Mouse (Mus musculus): Measurements from ENCODE around the gene Ifitm1. TPM values are rescaled to one million over a fixed set of nuclear protein-coding genes. Genes with fewer than 3 reads are reported as not detected.

The Ifitm1 gene
- polyA plus RNA-seq, 1 experiment, result 19.9 TPM

- Histone ChIP-seq H3K4me2 (ENCODE audit: low read depth) (no peak overlapping the region), H3K27me3 (ENCODE audit: control insufficient read depth, insufficient read depth, insufficient read length) (no peaks in the 10 kb centered on the region), H3K4me3 (no peak overlapping the region), H3K79me2 (ENCODE audit: control insufficient read depth, insufficient read depth) (peaks cover 21% of the 10 kb centered on the region), H3K36me3 (ENCODE audit: control insufficient read depth, insufficient read depth) (peaks cover 20% of the 10 kb centered on the region), H3ac (ENCODE audit: control insufficient read depth, insufficient read length) (no peak overlapping the region)
- TF ChIP-seq MAX (IDR thresholded peaks at IDR 0.05; ENCODE audit: low read depth), result no peak
- no peak for TF ChIP-seq TCF3 (IDR thresholded peaks at IDR 0.05; ENCODE audit: insufficient read length, low read depth)
- TF ChIP-seq CEBPB (IDR thresholded peaks at IDR 0.05; ENCODE audit: insufficient read depth, poor library complexity, severe bottlenecking), result no peak
- peak; percentile 24 for TF ChIP-seq POLR2AphosphoS2 (IDR thresholded peaks at IDR 0.05; ENCODE audit: insufficient read length, low read depth)
- no peak for TF ChIP-seq E2F4 (IDR thresholded peaks at IDR 0.05; ENCODE audit: insufficient read depth)
- no peak for TF ChIP-seq MYOD1 (IDR thresholded peaks at IDR 0.05; ENCODE audit: control insufficient read depth in 1 of 3, insufficient read length in 2 of 3, low read depth in 2 of 3)
- TF ChIP-seq POLR2A (IDR thresholded peaks at IDR 0.05; ENCODE audit: insufficient read length, low read depth), result no peak
Measured at GRCm38 (mm10) chr7:140949255-140949654, 17.8 kb upstream of the Ifitm1 start.

DNA sequence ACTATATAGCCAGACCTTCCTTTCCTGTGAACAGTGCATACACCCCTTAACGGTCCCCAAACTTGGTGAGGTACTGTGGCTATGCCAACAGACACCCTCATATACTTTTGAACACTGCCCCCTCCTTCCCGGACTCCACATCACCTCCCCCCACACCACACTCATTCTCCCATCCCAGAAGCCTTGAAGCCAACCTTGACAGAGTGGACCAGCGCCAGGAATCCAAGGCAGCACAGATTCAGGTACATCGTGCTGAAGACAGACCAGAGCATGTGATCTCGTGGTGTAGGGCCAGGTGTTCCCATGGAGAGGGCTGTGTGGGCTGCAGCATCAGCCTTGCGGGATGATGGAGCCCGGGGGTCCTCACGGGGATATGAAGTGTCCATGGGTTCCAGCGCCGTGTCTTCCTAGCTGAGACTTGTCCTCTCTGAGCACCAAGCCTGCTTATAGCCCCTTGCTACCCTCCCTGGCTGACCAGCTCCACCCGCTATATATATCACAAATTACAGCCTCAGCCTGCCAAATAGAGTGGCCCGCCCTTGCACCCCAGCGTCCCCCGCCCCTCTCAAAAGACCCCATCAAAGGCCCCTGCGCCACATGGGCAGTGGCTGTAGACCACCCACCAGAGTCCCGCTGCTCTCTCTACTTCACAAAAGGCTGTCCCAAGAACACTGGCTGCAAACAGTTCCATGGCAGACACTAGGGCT, 17.0 kb upstream of the Ifitm1 start, which contains the start of gene Ifitm5:
Ifitm5 (minus strand) TSS at position 468 of the 707 bp plus-strand sequence.
- no peak within 1 kb of the TSS for H3K4me3 ChIP-seq

DNA sequence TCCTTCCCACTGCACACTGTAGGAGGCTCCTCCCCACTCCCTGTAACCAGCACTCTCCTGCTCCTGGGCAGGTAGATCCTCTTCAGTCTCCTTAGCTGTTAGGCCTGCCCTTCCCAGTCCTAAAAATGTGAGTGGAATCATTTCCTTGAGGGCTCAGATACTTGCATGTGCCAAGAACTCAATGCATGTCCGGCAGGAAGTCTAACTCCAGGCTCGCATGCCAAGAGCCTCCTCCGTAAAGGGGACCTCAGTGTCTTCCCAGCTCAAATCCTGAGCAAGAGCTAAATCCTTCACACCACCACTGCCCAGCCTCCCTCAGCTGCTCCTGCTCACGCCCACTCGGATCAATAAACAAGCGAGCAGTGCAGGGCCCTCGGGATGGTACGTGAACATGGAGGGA, 16.0 kb upstream of the Ifitm1 start:
- peaks cover 35% of the 10 kb centered on the region for H3K79me2 ChIP-seq (ENCODE audit: control insufficient read depth, insufficient read depth)
- H3K4me3 ChIP-seq, result no peak overlapping the region
- H3K4me2 ChIP-seq (ENCODE audit: low read depth), result no peak overlapping the region

More for the DNA sequence above, 17.0 kb upstream of the Ifitm1 start, which contains the start of gene Ifitm5:
- TF ChIP-seq REST (IDR thresholded peaks at IDR 0.05; ENCODE audit: insufficient read depth, insufficient read length) (no peak), CEBPB (IDR thresholded peaks at IDR 0.05; ENCODE audit: insufficient read depth, poor library complexity, severe bottlenecking) (no peak), TCF12 (IDR thresholded peaks at IDR 0.05; ENCODE audit: insufficient read depth, poor library complexity, severe bottlenecking) (no peak), POLR2A (IDR thresholded peaks at IDR 0.05; ENCODE audit: insufficient read length, low read depth) (no peak), MYOD1 (IDR thresholded peaks at IDR 0.05; ENCODE audit: control insufficient read depth in 1 of 3, insufficient read length in 2 of 3, low read depth in 2 of 3) (no peak), E2F4 (IDR thresholded peaks at IDR 0.05; ENCODE audit: insufficient read depth) (no peak)
- no peak within 1 kb of the TSS for H3ac ChIP-seq (ENCODE audit: control insufficient read depth, insufficient read length)
- H3K79me2 ChIP-seq (ENCODE audit: control insufficient read depth, insufficient read depth), result peaks cover 28% of the 10 kb centered on the region
- H3K36me3 ChIP-seq (ENCODE audit: control insufficient read depth, insufficient read depth), result peaks cover 20% of the 10 kb centered on the region
- H3K4me2 ChIP-seq (ENCODE audit: low read depth), result no peak within 1 kb of the TSS
- H3K27me3 ChIP-seq (ENCODE audit: control insufficient read depth, insufficient read depth, insufficient read length), result no peaks in the 10 kb centered on the region

GRCm38 (mm10) chr7:140951765-140952164, 15.3 kb upstream of the Ifitm1 start:
- Histone ChIP-seq H3K4me2 (ENCODE audit: low read depth) (no peak overlapping the region), H3K79me2 (ENCODE audit: control insufficient read depth, insufficient read depth) (peaks cover 35% of the 10 kb centered on the region), H3K36me3 (ENCODE audit: control insufficient read depth, insufficient read depth) (peaks cover 20% of the 10 kb centered on the region), H3K27me3 (ENCODE audit: control insufficient read depth, insufficient read depth, insufficient read length) (no peaks in the 10 kb centered on the region), H3K4me3 (no peak overlapping the region), H3ac (ENCODE audit: control insufficient read depth, insufficient read length) (no peak overlapping the region)
- TF ChIP-seq SRF (IDR thresholded peaks at IDR 0.05; ENCODE audit: control insufficient read depth, insufficient read length, low read depth), result no peak
- TF ChIP-seq TCF12 (IDR thresholded peaks at IDR 0.05; ENCODE audit: insufficient read depth, poor library complexity, severe bottlenecking), result no peak
- TF ChIP-seq MYOG (IDR thresholded peaks at IDR 0.05; ENCODE audit: control insufficient read depth in 1 of 3, insufficient read depth in 1 of 3, insufficient read length in 2 of 3, low read depth in 2 of 3), result no peak
- peak; percentile 52 for TF ChIP-seq POLR2AphosphoS2 (IDR thresholded peaks at IDR 0.05; ENCODE audit: insufficient read length, low read depth)
- no peak for TF ChIP-seq CEBPB (IDR thresholded peaks at IDR 0.05; ENCODE audit: insufficient read depth, poor library complexity, severe bottlenecking)

More for the DNA sequence above, 16.0 kb upstream of the Ifitm1 start:
- Histone ChIP-seq H3ac (ENCODE audit: control insufficient read depth, insufficient read length) (no peak overlapping the region), H3K36me3 (ENCODE audit: control insufficient read depth, insufficient read depth) (peaks cover 20% of the 10 kb centered on the region), H3K27me3 (ENCODE audit: control insufficient read depth, insufficient read depth, insufficient read length) (no peaks in the 10 kb centered on the region)
- no peak for TF ChIP-seq POLR2A (IDR thresholded peaks at IDR 0.05; ENCODE audit: insufficient read length, low read depth)
- no peak for TF ChIP-seq CEBPB (IDR thresholded peaks at IDR 0.05; ENCODE audit: insufficient read depth, poor library complexity, severe bottlenecking)
- TF ChIP-seq TCF12 (IDR thresholded peaks at IDR 0.05; ENCODE audit: insufficient read depth, poor library complexity, severe bottlenecking), result no peak
- TF ChIP-seq TCF3 (IDR thresholded peaks at IDR 0.05; ENCODE audit: insufficient read length, low read depth), result no peak
- TF ChIP-seq POLR2AphosphoS2 (IDR thresholded peaks at IDR 0.05; ENCODE audit: insufficient read length, low read depth), result no peak
- TF ChIP-seq MYOD1 (IDR thresholded peaks at IDR 0.05; ENCODE audit: control insufficient read depth in 1 of 3, insufficient read length in 2 of 3, low read depth in 2 of 3), result no peak
- no peak for TF ChIP-seq MYOG (IDR thresholded peaks at IDR 0.05; ENCODE audit: control insufficient read depth in 1 of 3, insufficient read depth in 1 of 3, insufficient read length in 2 of 3, low read depth in 2 of 3)
- TF ChIP-seq USF1 (IDR thresholded peaks at IDR 0.05; ENCODE audit: low read depth), result no peak
- no peak for TF ChIP-seq E2F4 (IDR thresholded peaks at IDR 0.05; ENCODE audit: insufficient read depth)
- no peak for TF ChIP-seq SRF (IDR thresholded peaks at IDR 0.05; ENCODE audit: control insufficient read depth, insufficient read length, low read depth)
- no peak for TF ChIP-seq REST (IDR thresholded peaks at IDR 0.05; ENCODE audit: insufficient read depth, insufficient read length)
- TF ChIP-seq MAX (IDR thresholded peaks at IDR 0.05; ENCODE audit: low read depth), result no peak

GRCm38 (mm10) chr7:140952441-140952840, 14.6 kb upstream of the Ifitm1 start:
- no peak overlapping the region for H3ac ChIP-seq (ENCODE audit: control insufficient read depth, insufficient read length)
- peaks cover 14% of the 10 kb centered on the region for H3K36me3 ChIP-seq (ENCODE audit: control insufficient read depth, insufficient read depth)
- peaks cover 35% of the 10 kb centered on the region for H3K79me2 ChIP-seq (ENCODE audit: control insufficient read depth, insufficient read depth)
- no peak overlapping the region for H3K4me3 ChIP-seq
- no peaks in the 10 kb centered on the region for H3K27me3 ChIP-seq (ENCODE audit: control insufficient read depth, insufficient read depth, insufficient read length)
- TF ChIP-seq TCF12 (IDR thresholded peaks at IDR 0.05; ENCODE audit: insufficient read depth, poor library complexity, severe bottlenecking), result no peak
- no peak for TF ChIP-seq E2F4 (IDR thresholded peaks at IDR 0.05; ENCODE audit: insufficient read depth)
- no peak for TF ChIP-seq MYOG (IDR thresholded peaks at IDR 0.05; ENCODE audit: control insufficient read depth in 1 of 3, insufficient read depth in 1 of 3, insufficient read length in 2 of 3, low read depth in 2 of 3)
- no peak for TF ChIP-seq SRF (IDR thresholded peaks at IDR 0.05; ENCODE audit: control insufficient read depth, insufficient read length, low read depth)
- no peak for TF ChIP-seq POLR2AphosphoS2 (IDR thresholded peaks at IDR 0.05; ENCODE audit: insufficient read length, low read depth)
- no peak for TF ChIP-seq POLR2A (IDR thresholded peaks at IDR 0.05; ENCODE audit: insufficient read length, low read depth)
- no peak for TF ChIP-seq USF1 (IDR thresholded peaks at IDR 0.05; ENCODE audit: low read depth)
- H3K4me2 ChIP-seq (ENCODE audit: low read depth), result no peak overlapping the region

All from myocyte (in vitro differentiated cells).